Mouse (Mus musculus) right cerebral cortex, postnatal 36 days (tissue): ENCODE data around the gene Kiss1r.

Source experiments
- DNase-seq, 2 experiments: peaks; one replicate each; pipeline ENCODE4 v3.0.0; 2022; ENCODE audit warnings: low spot score in 2 of 2, mixed read lengths in 1 of 2

The Kiss1r gene

GRCm38 (mm10) chr10:79970415-79971182 is 53.8 kb downstream of the Kiss1r start, which contains the start of gene Grin3b:
Gene Grin3b, plus strand, starts transcription at chr10:79970715.
- no peak for DNase-seq

- no peak for DNase-seq
Measured at GRCm38 (mm10) chr10:79971183-79971497, 54.4 kb downstream of the Kiss1r start.
